8 mouse cellular contexts compared by ENCODE assay signal in genomic region chr14:11811142-11811761, GRCm38 (mm10).
A peak's percentile ranks its signal among the peaks of the same experiment; 100 is the strongest.
DNase-seq lines count a peak whose midpoint lies in the region; ATAC-seq lines count a peak whose summit lies in the region.

No protein-coding gene starts in this region.

- 86% methylated on average over 7 of the region's 7 CpGs for WGBS in midbrain, embryonic 11.5 days
- WGBS in midbrain, embryonic 14.5 days: 87% methylated on average over 7 of the region's 7 CpGs
- 41% methylated on average over 7 of the region's 7 CpGs for WGBS in lung, embryonic 16.5 days
- WGBS in forebrain, embryonic 16.5 days: 80% methylated on average over 7 of the region's 7 CpGs
- WGBS in liver, embryonic 11.5 days: 53% methylated on average over 7 of the region's 7 CpGs

- H3K4me3 ChIP-seq in midbrain, embryonic 11.5 days (ENCODE audit: low read depth, low read length): no peak overlapping the region
- no peak overlapping the region for H3K4me3 ChIP-seq in midbrain, embryonic 14.5 days (replicated peaks; ENCODE audit: low read depth, low read length)
- no peak overlapping the region for H3K4me3 ChIP-seq in brown adipose tissue, adult 24 weeks (ENCODE audit: insufficient read depth, low read depth, low read length)
- no peak overlapping the region for H3K4me3 ChIP-seq in lung, embryonic 16.5 days (ENCODE audit: low read length)
- H3K4me3 ChIP-seq in forebrain, embryonic 16.5 days (replicated peaks; ENCODE audit: low read length): no peak overlapping the region
- H3K4me3 ChIP-seq in liver, embryonic 11.5 days (ENCODE audit: low read depth, low read length): no peak overlapping the region

- no peaks in the 10 kb centered on the region for H3K27me3 ChIP-seq in midbrain, embryonic 11.5 days (ENCODE audit: control insufficient read depth, insufficient read depth, low read length)
- H3K27me3 ChIP-seq in midbrain, embryonic 14.5 days (ENCODE audit: control insufficient read depth, insufficient read depth, low read length): no peaks in the 10 kb centered on the region
- H3K27me3 ChIP-seq in lung, embryonic 16.5 days (ENCODE audit: control insufficient read depth, insufficient read depth, low read depth, low read length): no peaks in the 10 kb centered on the region
- no peaks in the 10 kb centered on the region for H3K27me3 ChIP-seq in forebrain, embryonic 16.5 days (replicated peaks; ENCODE audit: control insufficient read depth, insufficient read depth, low read length)
- no peaks in the 10 kb centered on the region for H3K27me3 ChIP-seq in liver, embryonic 11.5 days (replicated peaks; ENCODE audit: control insufficient read depth, insufficient read depth, low read length)

- no peaks in the 10 kb centered on the region for H3K9me3 ChIP-seq in midbrain, embryonic 11.5 days (ENCODE audit: control insufficient read depth, low read length)
- no peaks in the 10 kb centered on the region for H3K9me3 ChIP-seq in midbrain, embryonic 14.5 days (ENCODE audit: control insufficient read depth, low read length)
- H3K9me3 ChIP-seq in lung, embryonic 16.5 days (ENCODE audit: control insufficient read depth, low read length): no peaks in the 10 kb centered on the region
- H3K9me3 ChIP-seq in forebrain, embryonic 16.5 days (ENCODE audit: control insufficient read depth, low read length): no peaks in the 10 kb centered on the region
- H3K9me3 ChIP-seq in liver, embryonic 11.5 days (ENCODE audit: control insufficient read depth, low read length): no peaks in the 10 kb centered on the region

- no peak overlapping the region for H3K27ac ChIP-seq in midbrain, embryonic 11.5 days (ENCODE audit: low read depth, low read length)
- H3K27ac ChIP-seq in midbrain, embryonic 14.5 days (replicated peaks; ENCODE audit: low read depth, low read length): no peak overlapping the region
- H3K27ac ChIP-seq in brown adipose tissue, adult 24 weeks (replicated peaks; ENCODE audit: low read depth, low read length): peak overlapping the region; percentile 99
- peak overlapping the region; percentile 16; the same call in 1 of the 2 replicates for H3K27ac ChIP-seq in lung, embryonic 16.5 days (ENCODE audit: low read length)
- H3K27ac ChIP-seq in forebrain, embryonic 16.5 days (ENCODE audit: low read length): no peak overlapping the region
- no peak overlapping the region for H3K27ac ChIP-seq in liver, embryonic 11.5 days (ENCODE audit: low read depth, low read length)

- intact Hi-C loops in heart, postnatal 36 days (cut with DNase I): loop anchor here (1.0 to 5.0 kb wide), 5 partner anchors 54 to 326 kb away; no protein-coding TSS in a partner anchor

- peak; percentile 66 for DNase-seq in midbrain, embryonic 11.5 days (ENCODE audit: low spot score, missing footprints)
- no peak for DNase-seq in midbrain, embryonic 14.5 days
- peak; percentile 46 to 72 for DNase-seq in heart, postnatal 36 days
- no peak for DNase-seq in cerebellum, postnatal 25 days
- no peak for DNase-seq in liver, embryonic 11.5 days (ENCODE audit: low spot score)

- no peak overlapping the region for H3K9ac ChIP-seq in midbrain, embryonic 11.5 days (ENCODE audit: low read length)
- no peak overlapping the region for H3K9ac ChIP-seq in midbrain, embryonic 14.5 days (replicated peaks; ENCODE audit: low read length)
- no peak overlapping the region for H3K9ac ChIP-seq in lung, embryonic 16.5 days (ENCODE audit: low read length)
- no peak overlapping the region for H3K9ac ChIP-seq in forebrain, embryonic 16.5 days (replicated peaks; ENCODE audit: low read depth, low read length)
- H3K9ac ChIP-seq in liver, embryonic 11.5 days (ENCODE audit: low read depth, low read length): no peak overlapping the region

- 0 out of 2 replicates have a peak, but pooled peaks cover 4% of the 10 kb centered on the region for H3K4me1 ChIP-seq in midbrain, embryonic 11.5 days (ENCODE audit: control insufficient read depth, insufficient read depth, low read length)
- H3K4me1 ChIP-seq in midbrain, embryonic 14.5 days (ENCODE audit: control insufficient read depth, insufficient read depth, low read length): no peaks in the 10 kb centered on the region; the same call in 1 of the 2 replicates
- peaks cover 50% of the 10 kb centered on the region for H3K4me1 ChIP-seq in brown adipose tissue, adult 24 weeks (ENCODE audit: control insufficient read depth, insufficient read depth, insufficient read length, low read length)
- H3K4me1 ChIP-seq in lung, embryonic 16.5 days (replicated peaks; ENCODE audit: control insufficient read depth, insufficient read depth, low read length): peaks cover 9% of the 10 kb centered on the region
- H3K4me1 ChIP-seq in forebrain, embryonic 16.5 days (replicated peaks; ENCODE audit: control insufficient read depth, insufficient read depth, low read length): no peaks in the 10 kb centered on the region
- no peaks in the 10 kb centered on the region for H3K4me1 ChIP-seq in liver, embryonic 11.5 days (replicated peaks; ENCODE audit: control insufficient read depth, insufficient read depth, low read length)

- ATAC-seq in midbrain, embryonic 11.5 days (ENCODE audit: low FRiP score): no peak
- no peak for ATAC-seq in midbrain, embryonic 14.5 days (ENCODE audit: low FRiP score, low TSS enrichment)
- ATAC-seq in lung, embryonic 16.5 days (ENCODE audit: low read depth): peak; percentile 28; the same call in 1 of the 2 replicates
- no peak for ATAC-seq in forebrain, embryonic 16.5 days
- ATAC-seq in liver, embryonic 11.5 days (replicated peaks; ENCODE audit: low FRiP score): no peak

- H3K4me2 ChIP-seq in midbrain, embryonic 11.5 days: no peak overlapping the region
- H3K4me2 ChIP-seq in midbrain, embryonic 14.5 days (ENCODE audit: low read length): no peak overlapping the region
- H3K4me2 ChIP-seq in lung, embryonic 16.5 days (ENCODE audit: low read depth, low read length): no peak overlapping the region
- H3K4me2 ChIP-seq in forebrain, embryonic 16.5 days (ENCODE audit: low read length): no peak overlapping the region
- no peak overlapping the region for H3K4me2 ChIP-seq in liver, embryonic 11.5 days

- no peaks in the 10 kb centered on the region for H3K36me3 ChIP-seq in midbrain, embryonic 11.5 days (ENCODE audit: control insufficient read depth, insufficient read depth, low read length)
- no peaks in the 10 kb centered on the region for H3K36me3 ChIP-seq in midbrain, embryonic 14.5 days (ENCODE audit: control insufficient read depth, insufficient read depth, low read length)
- no peaks in the 10 kb centered on the region for H3K36me3 ChIP-seq in lung, embryonic 16.5 days (ENCODE audit: control insufficient read depth, insufficient read depth, low read length)
- H3K36me3 ChIP-seq in forebrain, embryonic 16.5 days (ENCODE audit: control insufficient read depth, insufficient read depth): no peaks in the 10 kb centered on the region
- H3K36me3 ChIP-seq in liver, embryonic 11.5 days (ENCODE audit: control insufficient read depth, insufficient read depth, low read length): no peaks in the 10 kb centered on the region

Comparison
In these comparisons a context has a peak if more than half of its experiments do, and no peak if none do; other contexts are left out.
1. DNase-seq: peak in midbrain, embryonic 11.5 days (single experiment) and heart, postnatal 36 days (2 of 2); none in midbrain, embryonic 14.5 days (single experiment), cerebellum, postnatal 25 days (0 of 2) and liver, embryonic 11.5 days (single experiment).
2. H3K27ac ChIP-seq: peak in brown adipose tissue, adult 24 weeks (single experiment) and lung, embryonic 16.5 days (single experiment); none in midbrain, embryonic 11.5 days (single experiment), midbrain, embryonic 14.5 days (single experiment), forebrain, embryonic 16.5 days (single experiment) and liver, embryonic 11.5 days (single experiment).